Mouse (Mus musculus) kidney, adult 8-10 months (tissue): ENCODE measurements around the gene Kansl3.

Source experiments
- DNase-seq, 2 experiments: peaks; one replicate each; pipeline ENCODE4 v3.0.0; 2022

Kansl3 gene

DNA sequence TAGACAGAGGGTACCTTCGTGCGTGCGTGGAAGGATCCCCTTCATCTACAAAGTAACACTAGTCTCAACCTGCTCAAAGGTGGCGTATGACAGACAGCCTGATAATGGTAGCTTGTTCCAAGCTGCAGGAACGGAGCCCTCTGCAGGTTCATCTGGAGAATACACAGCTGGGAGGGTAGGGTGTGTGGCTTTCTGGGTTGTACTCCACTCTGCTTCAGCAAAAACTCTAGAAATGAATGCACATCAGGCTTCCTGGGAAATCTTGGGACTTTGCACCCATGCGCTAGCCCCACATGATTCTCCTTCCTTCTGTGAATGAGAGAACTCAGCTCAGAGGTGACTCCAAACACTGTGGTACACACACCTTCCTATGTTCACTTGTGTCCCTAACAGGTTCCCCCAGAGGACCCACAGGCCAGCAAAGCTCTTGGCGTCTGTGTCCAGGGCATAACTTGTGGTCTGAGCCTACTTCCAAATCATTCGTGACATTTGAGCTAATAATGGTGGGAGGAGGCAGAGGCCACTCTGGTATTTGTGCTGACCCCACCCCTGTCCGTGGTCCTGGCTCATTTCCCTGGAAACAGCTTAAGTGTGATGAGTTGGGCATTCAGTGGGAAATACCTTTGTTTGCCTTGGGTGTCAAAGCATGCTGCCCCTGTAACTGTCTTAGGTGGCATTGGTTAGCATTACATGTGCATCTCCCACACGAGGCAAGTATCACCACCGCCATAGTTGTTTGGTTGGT, 47.0 kb downstream of the Kansl3 start:
- peak; percentile 28 to 39 for DNase-seq

DNA sequence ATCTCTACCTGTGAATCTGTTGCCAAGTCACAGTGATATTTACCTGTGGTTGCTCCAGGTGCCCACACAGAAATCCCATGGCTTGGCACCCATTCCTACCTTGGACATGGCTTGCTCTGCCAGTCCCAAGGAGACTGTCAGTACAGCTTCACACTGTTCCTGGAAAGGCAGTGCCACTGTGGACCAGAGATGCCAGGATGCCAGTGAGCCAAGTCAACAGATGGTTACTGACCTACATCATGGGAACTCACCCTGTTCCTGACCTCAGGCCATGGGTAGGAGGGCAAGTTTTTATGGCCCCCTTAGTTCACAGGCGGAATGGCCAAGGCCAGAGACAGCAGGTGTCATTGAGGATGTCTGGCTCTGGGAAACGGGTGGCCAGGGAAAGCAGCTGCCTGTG, 47.8 kb downstream of the Kansl3 start:
- DNase-seq, result no peak

DNA sequence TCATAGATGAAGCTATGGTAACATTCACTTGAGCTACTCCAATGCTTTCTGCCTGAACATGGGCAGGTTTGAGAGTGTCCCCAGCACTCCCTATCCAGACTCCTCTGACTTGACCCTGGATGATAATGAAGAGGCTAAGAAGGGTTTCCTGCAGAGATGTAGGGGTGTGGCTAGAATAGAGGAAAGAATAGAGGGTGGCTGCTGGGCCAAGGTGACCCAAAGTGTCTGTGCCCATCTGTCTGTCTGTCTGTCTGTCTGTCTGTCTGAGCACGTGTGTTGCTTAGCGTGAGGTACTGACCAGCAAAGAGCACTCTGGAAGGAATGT, 53.2 kb downstream of the Kansl3 start:
- no peak for DNase-seq

DNA sequence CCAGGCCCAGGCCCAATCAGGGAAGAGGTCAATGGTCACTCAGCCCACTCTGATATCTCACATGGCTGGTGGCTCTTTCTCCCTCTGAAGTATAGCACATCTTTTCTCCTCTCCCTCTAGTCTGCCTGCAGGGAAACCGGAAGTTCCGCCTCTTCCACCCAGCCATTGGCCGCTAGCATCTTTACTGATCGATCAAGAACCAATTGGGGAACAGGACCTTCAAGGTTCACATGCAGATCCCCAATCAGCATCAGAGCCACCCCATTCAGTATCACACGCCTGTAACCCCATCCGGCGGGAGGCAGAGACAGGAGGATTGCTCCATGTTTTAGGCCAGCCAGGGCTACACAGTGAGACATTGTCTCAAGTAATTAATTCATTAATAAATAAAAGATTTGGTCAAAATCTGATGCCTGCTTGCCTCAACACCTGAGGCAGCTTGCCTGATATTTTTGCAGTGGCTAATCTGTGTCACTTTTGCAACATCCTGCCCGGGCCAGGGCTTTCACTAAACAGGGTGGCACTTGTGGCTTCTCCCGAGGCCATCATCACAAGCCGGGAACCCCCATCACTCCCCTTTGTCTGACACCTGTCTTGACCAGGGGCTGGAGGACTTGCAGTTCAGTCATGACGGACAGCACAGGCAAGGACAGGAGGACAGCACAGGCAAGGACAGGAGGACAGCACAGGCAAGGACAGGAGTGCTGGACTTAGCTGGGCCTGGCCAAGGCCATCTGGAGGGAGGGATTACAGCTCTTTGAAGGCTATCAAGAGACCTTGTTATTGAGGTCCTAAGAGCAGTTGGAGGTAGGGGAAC, 53.8 kb downstream of the Kansl3 start:
- DNase-seq, result peak in 1 of 2 experiments; percentile 23

DNA sequence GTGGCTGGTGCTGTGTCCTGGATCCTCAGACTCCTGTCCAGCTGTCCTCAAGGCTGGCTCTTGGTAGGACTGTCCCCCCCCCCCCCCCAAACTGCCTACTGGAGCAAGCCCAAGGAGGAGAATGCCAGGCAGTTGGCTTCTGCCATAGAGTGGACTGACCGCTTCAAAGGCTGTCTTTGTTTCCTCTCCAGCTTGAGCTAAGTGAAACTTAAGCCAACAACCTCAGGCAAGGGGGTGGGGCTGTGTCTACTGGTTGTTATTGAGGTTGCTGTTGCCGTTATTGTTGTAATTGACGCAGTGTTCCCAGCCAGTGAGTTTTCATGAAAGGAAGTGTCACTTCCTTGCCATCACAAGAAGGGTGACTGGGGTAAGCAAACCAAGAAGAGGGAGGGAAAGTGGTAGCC, 59.5 kb downstream of the Kansl3 start:
- no peak for DNase-seq

DNA sequence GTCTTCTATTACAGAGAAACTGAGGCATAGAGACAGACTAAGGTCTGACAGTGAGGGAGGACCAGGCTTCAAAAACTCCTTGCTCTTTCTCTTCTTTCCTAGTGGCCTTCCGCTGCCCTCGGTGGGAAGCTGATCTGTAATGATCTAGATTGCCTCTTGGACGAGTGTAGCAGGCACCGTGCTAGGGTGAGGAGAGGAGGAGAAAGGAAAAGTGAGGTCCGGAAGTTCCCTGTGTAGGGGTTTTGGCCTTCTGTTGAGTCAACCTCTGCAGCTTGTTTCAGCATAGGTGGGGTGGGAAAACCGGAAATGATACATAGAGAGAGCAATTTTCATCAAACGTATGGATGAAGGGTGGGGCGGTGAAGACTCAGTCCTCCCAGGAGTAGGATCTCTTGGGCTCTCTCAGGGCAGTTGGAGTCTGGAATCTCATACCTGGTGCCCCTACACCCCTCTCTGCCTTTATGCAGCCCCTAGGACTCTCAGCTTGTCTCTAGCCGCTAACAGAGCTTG, 60.0 kb downstream of the Kansl3 start:
- no peak for DNase-seq

DNA sequence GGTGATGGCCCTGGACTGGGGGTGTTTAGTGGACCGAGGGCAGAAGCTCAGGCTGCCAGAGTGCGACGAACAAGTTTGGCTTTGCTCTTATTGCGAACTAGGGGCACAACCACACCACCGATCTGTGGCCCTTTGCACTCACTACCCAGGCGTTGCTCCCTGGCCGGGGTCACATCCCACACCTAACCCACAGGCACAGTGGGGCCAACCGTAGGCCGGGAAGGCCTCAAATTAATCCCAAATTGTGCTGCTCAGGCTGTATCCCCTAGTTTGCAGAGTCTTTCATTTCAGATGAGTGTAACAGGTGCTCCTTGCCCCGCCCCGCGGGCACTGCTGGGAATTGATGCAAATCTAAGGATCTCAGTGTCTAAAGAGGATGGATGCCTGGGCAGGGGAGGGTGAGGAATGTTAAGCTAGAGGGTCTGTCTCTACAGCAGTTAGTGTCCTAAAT, 60.5 kb downstream of the Kansl3 start:
- DNase-seq, result no peak

DNA sequence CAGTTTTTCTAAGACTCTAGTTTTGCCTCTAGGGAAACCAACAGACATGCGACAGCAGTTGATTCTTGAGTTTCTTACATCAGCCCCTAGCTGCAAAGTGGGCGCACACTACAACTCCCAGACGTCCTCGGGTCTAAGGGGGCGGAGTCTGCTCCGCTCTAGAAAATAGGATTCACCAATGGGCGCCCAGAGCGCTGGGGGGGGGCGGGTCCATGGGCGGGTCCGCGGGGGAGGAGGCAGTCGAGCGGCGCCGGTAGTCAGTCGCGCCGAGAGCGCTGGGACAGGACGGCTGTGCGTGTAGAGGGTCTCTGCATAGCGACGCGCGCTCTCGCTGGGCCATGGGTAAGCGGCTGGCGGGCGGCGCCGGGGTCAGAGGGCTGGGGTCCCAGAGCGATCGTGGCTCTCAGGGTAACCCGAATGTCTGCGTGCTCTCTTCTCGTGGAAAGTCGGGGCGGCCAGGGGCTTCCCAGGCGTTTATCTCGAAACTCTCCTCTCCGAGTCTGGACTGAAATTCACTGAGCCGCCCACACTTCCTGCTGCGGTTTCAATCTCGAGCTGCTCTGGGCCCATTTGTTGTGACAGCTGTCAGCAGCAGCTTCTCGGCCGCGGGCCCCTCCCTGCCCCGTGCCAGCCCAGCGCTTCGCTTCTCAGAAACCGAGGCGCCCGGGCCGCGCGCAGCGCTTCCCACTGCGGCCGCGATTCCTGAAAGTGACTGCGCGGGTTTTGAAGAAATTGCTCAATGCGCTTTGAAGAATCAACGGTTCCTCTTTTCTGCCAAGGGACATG, 61.3 kb downstream of the Kansl3 start, which contains the start of gene Arid5a:
Gene Arid5a (plus strand): TSS at position 239 of the 786 bp plus-strand sequence.
- peak; percentile 82 to 85 for DNase-seq

DNA sequence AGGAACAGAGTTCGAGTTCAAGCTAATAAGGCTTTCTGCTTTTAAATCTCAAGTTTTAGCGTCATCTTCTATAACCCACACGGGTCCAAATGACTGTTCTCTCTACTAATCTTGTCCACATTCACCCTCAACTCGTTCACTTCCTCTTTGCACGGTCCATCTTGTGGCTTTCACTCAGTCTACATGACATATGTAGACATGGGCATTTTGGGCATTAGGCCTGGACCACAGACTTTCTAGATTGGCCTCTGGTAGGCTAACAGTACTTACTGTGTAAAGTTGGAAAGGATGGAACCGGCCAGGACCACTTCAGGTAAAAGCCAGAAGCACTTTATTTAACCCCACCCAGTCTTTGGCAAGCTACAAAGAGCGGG, 61.9 kb downstream of the Kansl3 start:
- DNase-seq, result no peak

DNA sequence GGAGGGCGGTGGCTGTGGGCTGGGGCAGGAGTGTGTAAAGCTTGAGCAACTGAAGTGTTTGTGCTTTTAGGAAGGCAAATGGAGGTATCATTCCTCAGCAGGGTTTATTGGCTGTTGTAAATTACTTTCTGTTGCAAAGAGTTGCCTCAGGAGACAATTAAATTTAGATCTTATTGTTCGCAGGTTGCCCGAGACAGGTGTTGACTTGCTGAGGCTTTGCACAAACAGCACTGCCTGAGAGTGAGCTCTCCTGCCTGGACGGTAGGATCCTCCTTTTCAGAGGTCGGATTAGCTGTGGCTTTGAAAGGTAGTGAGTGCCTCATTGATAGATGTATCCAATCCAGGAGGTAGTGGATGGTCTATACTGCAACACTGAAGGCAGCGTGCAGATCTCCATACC, 62.9 kb downstream of the Kansl3 start:
- DNase-seq, result no peak

DNA sequence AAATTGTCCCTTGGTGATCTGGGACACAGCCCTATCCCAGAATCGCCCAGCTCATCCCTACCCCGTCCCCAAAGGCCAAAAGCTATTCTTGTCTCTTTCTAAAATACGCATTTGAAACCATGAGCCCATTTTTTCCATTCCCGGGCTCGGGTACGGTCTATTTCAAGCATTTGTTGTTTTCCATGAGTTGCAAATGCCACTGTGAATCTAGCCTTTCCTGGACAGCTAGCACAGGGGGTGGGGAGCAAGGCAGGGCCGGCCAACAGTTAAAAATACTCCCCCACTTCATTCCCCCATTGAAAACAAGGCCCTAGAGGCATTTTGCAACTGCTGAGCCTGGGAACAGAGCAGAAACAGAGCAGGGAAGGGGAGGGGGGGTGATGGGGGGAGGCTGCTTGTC, 64.2 kb downstream of the Kansl3 start:
- DNase-seq, result no peak

DNA sequence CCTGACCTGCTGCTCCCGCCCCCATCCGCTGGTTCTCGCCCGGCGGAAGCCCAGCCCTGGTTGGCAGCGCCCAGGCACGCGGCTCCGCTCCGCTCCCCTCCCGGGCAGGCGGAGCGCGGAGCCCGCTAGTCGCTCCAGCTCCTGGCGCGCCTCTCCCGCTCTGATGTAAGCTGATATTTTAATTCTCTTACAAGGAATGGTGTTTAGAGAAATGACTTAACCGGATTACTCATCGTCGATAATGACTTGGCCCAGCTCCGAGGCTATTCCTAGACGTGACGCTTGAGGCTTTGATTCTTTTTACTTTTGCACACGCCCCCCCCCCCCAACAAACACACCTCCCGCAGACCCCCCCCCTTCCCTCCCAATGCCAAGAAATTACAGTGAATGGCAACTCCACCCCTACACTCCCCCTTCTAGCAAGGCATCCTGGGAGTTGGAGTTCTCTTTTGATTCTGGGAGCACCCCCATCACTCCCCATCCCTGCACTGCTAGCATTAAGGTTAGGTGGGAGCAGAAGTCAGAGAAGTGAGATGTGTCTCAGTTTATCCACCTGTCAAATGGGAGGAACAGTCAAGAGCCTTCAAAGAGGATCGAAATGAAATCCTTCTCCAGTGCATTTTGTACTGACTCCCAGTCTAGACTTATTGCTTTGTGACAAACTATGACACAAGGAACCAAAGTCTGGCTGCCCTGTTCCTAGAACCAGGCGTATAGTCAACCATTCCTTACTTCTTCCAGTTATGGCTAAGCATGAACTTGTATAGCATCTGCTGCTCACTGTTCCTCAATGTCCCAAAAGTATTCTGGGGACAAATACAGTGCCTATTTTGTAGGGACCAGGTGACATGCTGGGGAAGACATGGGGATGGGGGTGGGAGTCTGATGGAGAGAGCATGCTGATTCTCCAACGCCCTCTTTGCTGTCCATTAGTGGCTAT, 65.3 kb downstream of the Kansl3 start:
- DNase-seq, result peak; percentile 58 to 59

DNA sequence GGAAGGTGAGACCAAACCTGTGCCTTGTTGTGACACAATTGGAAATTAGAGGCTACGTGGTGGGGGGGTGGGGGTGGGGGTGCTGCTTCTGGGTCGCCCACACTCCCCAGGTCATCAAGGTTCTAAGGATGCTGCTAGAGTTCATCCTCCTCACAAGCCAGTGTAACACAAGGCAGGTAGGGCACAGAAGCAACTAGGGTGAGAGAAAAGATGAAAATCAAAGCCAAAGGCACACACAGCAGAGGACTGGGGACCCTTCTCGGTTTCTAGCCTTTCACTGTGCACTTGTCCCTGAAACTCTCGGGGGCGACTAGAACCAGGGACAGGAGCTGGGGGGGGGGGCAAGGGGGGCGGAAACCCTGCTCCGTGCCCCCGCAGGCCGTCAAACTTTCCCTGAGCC, 66.0 kb downstream of the Kansl3 start:
- no peak for DNase-seq

DNA sequence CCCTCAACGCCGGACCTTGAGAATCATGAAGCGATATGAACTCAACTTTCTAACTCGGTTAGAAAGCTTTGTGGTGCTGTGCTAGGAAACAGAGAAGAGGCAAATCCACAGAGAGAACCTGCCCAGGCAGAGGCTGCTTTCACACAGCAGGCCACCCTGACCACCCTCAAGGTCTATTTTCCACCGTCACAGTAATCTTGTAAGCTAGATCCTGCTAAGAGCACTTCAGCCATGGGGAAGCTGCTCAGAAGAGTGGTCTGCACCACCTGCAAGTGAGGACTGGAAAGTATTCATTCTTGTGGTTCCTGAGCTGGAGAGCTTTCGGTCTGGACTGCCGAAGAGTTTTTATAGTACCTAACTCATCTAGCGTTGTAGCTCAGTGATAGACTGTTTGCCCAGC, 66.7 kb downstream of the Kansl3 start:
- no peak for DNase-seq

DNA sequence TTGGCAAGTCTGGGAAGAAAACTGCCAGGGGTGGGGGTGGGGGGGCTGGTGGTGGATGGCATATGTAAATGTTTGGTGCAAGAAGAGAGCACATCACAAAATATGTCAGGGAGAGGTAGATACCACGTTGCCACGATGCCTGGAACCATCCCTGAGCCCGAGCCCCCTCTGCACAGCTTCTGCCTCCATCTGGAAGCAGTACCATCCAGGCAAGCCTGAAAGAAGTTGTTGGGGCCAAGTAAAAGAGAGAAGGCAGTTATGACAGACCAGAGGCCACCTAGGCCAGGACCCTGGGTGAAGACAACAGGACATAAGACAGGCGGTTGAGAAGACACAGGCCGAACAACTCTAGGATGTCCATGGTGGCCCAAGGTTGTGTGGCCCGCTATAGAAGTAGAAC, 68.5 kb downstream of the Kansl3 start:
- DNase-seq, result no peak

DNA sequence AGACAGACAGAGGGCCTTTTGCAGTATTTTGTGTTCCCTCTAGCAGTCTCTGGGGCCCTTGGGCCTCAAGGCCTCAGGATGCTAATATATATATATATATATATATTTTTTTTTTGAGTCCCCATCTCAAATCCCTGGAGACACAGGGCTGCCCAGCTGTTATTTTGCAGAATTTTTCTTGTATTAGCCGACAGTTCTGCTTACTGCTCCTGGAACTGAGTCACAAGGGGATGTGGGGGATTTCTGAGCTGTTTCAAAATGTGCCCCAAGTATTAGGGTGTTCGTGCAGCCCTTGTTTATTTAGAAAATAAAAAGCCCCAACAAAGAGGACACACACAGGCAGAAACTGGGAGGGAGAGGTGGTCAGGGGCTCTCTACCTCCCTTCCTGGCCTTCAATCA, 69.3 kb downstream of the Kansl3 start:
- no peak for DNase-seq

DNA sequence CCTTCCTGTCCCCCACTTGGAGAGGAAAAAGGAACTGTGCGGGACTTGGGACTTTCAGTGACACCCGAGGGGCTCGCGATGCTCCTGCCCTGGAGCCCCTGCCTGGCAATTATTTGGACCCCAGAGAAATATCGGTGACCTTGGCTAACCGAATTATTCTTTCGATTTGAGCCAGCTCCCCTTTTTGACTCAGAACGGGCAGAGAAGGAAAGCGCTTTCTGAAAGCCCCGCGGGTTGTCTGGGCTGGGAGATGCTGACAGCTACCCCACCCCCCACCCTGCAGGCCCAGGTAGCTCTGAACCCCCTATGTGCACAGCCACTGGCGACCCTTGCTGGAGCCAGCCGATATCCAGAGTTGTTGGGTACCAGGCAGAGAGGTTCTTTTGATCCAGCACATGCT, 69.9 kb downstream of the Kansl3 start:
- DNase-seq, result no peak

DNA sequence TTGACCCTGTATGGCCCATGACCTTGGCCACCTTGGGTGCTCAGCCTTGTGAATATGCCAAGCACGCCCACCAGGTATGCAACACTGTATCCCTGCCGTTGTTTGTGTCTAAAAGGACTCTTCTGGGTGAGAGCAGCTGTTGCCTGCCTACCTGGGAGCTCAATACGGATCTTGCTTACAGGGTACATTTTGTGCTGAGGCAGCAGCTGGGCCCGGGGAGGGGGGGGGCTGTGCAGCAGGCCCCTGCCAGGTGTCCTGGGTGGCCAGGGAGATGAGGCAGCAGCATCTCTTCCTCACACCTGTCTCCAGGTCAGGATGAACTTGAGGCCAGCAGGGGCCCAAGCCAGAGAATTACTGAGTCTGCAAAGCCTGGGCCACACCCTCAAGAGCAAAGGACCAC, 70.9 kb downstream of the Kansl3 start:
- no peak for DNase-seq

DNA sequence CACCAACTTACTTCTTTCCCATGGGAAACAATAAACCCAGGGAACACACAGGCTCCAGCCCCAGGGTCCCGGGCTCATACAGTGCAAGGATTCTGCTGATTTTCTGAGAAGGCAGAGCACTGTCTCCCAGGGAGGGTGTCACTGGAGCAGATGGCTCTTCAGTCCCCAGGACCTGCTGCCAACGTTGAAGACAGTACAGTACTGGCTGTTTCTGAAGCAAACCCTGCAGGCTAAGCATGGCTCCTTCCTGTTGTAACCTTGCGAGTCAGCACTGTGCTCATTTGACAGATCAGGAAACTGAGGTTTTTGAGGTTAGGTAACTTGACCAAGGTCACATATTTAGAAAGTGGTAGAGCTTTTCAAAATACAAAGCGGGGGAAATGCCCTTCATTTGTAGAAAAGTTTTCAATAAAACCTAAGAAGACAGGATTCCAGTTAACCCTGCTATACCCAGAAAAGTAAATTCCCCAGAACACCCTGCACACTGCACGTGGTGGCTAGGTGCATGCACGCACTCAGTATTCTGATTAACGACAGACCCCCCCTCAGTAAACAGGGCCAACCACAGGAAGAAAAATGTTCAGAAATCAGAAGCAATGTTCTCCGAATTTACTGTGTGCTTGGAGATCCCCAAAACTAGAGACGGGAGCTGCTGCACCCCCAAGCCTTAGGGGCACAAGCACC, 72.4 kb downstream of the Kansl3 start:
- DNase-seq, result no peak

DNA sequence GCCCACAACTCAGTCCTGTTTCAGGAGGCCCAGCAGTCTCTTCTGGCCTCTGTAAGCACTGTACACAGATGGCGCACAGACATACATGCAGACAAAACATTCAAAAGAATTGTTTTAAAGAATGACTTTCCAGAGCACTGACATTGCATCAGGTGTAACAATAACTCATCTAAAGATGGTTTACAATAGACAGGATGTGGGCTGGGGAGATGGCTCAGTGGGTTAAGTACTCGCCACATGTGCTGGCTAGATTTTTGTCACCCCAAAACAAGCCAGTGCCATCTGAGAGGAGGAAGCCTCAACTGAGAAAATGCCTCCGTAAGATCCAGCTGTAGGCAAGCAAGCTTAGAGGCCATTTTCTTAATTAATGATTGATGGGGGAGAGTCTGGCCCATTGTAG, 74.6 kb downstream of the Kansl3 start:
- DNase-seq, result no peak

DNA sequence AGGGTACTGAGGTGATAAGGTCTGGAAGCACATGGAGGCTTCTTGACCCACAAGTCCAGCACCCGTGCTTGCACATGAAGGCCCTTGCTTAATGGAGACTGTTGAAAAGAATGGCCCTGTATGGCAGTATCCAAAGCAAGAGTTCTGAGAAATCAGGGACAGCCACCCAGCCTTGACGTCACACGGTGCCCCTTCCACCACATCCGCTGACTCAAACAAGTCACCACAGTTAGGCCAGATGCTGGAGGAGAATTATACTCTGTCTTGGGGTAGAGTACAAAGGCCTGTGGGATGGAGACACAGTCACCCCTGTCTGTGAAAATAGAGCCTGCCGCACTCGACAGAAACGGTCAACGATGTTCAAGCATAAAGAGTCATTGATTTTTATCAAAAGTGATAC, 75.5 kb downstream of the Kansl3 start:
- DNase-seq, result no peak
